Mouse (Mus musculus): ENCODE measurements around the gene Cyb5d1.
A peak's percentile ranks its signal among the peaks of the same experiment; 100 is the strongest.

Gene Cyb5d1

GRCm38 (mm10) chr11:69416921-69417448 lies 21.6 kb upstream of the Cyb5d1 start:
- ATAC-seq (ENCODE audit: insufficient number of reproducible peaks, low FRiP score, low TSS enrichment) = no peak

DNA sequence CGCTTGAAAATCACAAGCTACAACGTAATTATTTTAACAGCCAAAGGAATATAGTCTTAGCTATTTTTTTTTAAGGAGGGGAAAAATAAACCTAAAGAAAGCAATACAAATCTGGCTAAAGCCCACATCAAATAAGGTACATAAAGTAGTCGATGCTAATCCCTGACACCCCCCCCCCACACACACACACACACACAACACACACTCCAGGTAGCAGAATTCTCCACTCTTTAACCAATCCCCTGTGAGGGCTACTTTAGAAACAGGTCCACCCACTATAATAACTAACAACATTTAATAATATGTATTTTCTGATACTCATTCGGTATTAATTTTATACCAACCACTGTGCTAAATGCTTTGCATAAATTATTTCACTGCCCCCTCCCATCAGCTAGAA lies 21.1 kb upstream of the Cyb5d1 start:
- no peak for ATAC-seq (ENCODE audit: insufficient number of reproducible peaks, low FRiP score, low TSS enrichment)

- no peak for ATAC-seq (ENCODE audit: insufficient number of reproducible peaks, low FRiP score, low TSS enrichment)
These were observed 20.4 kb upstream of the Cyb5d1 start for GRCm38 (mm10) chr11:69415668-69416451.

DNA sequence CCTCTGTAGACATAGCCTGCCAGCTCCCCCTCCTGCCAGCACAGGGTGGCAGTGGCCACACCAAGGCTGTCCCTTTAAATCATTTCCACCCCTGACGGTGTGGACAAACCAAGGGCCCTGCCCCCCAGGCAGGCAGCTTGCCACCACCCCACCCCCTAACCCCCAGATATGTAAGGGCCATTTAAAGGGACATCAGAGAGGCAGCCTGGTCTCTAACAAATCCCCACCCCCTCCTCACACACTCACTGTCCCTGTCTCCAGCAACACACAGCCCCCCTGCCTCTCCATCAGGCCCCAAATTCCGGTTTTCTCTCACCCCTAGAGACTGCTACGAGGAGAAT lies 19.9 kb upstream of the Cyb5d1 start:
- no peak for ATAC-seq (ENCODE audit: insufficient number of reproducible peaks, low FRiP score, low TSS enrichment)

DNA sequence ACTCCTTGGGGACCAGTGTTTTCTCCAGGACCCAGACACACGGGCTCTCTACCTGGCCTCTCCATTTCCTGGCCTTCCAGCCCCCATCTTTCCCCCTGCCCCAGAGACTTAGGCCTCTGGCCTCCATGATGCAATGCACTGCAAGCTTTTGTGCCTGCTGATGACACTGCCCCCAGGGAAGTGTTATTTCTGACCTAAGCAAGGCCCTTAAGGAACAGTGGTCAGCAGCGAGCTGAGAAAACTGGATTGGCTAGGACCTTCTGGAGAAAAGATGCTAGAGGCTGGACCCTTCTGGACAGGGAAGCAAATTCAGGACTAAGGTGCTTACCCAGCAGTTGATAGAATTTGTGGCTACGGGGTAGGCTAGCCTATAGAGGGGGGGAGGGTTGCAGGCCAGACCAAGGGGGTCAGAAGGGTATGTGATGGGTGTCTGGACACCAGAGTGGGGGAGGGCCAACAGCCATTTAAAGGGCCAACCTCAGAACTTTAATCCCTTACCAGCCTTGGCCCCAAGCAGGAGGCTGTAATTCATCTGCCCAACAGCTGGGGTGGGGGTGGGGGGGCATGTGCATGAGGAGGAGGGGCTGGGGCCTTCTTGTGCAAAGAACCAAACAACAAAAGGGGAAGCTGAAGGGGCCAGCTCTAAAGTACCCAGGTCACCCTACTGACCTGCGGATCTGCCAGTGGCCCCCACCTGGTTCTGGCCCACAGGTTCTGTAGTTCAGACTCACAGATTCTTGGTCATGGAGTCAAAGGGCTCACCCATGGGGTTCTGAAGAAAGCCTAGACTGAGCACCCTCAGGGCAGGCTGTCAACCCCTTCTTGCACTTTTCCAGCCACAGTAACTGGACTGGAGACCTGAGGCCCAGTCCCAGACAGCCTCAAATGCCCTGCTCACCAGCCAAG lies 19.2 kb upstream of the Cyb5d1 start:
- no peak for ATAC-seq (ENCODE audit: insufficient number of reproducible peaks, low FRiP score, low TSS enrichment)

GRCm38 (mm10) chr11:69413221-69414181 lies 18.1 kb upstream of the Cyb5d1 start, which contains the start of gene Kdm6b:
Kdm6b (minus strand) TSS chr11:69413675.
- ATAC-seq (ENCODE audit: insufficient number of reproducible peaks, low FRiP score, low TSS enrichment) = no peak

GRCm38 (mm10) chr11:69412548-69412947 lies 17.1 kb upstream of the Cyb5d1 start:
- ATAC-seq (ENCODE audit: insufficient number of reproducible peaks, low FRiP score, low TSS enrichment) = no peak

GRCm38 (mm10) chr11:69411538-69412203 lies 16.2 kb upstream of the Cyb5d1 start:
- no peak for ATAC-seq (ENCODE audit: insufficient number of reproducible peaks, low FRiP score, low TSS enrichment)

GRCm38 (mm10) chr11:69411073-69411535 lies 15.7 kb upstream of the Cyb5d1 start:
- ATAC-seq (ENCODE audit: insufficient number of reproducible peaks, low FRiP score, low TSS enrichment) = 0 out of 2 replicates have a peak, but pooled peaks have one; percentile 3

DNA sequence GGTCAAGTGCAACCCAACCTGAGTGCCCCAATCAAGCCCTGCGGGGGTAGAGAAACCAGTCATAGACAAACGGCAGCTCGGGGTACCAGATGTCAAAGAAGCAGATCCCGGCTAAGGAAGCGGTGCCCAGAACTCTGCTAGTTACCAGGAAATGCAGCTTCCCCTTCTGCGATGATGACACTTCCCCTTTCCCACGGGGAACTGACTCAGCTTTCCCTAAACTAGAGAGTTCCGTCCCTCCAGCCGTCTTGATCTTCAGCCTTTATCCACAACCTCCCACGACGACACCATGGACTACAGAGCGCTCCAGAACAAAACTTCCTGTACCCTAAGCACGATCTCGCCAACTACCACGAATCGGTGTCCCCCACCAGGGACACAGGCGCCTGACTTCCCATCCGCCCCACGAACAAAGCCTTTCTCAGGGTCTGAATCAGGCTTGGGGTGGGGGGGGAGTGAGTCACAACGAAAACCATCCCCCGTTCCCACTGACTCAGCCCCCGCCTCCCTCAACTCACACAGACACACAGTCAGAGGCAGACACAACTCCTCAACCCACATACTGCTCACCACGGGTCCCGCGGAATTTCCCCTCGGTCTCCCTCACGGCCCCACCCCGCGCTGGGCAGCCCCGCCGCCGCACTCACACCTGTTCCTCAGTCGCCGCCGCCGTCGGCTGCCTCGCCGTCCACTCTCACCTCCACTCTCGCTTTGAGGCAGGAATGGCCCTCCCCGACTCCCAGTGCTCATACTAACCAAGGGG lies 15.1 kb upstream of the Cyb5d1 start:
- no peak for ATAC-seq (ENCODE audit: insufficient number of reproducible peaks, low FRiP score, low TSS enrichment)

DNA sequence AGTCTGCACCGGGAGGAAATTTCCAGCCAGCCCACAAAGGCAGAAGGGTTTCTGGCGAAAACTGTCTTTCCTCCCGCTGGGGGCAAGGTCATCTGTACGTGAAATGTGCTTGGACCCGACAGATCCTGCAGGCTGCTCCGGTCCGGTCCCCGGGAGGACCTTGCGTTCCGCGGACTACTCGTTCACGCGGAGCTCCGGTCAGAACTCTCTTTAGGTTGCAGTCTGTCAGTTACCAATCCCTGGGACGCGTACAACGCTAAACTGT lies 14.5 kb upstream of the Cyb5d1 start:
- ATAC-seq (ENCODE audit: insufficient number of reproducible peaks, low FRiP score, low TSS enrichment) = no peak

DNA sequence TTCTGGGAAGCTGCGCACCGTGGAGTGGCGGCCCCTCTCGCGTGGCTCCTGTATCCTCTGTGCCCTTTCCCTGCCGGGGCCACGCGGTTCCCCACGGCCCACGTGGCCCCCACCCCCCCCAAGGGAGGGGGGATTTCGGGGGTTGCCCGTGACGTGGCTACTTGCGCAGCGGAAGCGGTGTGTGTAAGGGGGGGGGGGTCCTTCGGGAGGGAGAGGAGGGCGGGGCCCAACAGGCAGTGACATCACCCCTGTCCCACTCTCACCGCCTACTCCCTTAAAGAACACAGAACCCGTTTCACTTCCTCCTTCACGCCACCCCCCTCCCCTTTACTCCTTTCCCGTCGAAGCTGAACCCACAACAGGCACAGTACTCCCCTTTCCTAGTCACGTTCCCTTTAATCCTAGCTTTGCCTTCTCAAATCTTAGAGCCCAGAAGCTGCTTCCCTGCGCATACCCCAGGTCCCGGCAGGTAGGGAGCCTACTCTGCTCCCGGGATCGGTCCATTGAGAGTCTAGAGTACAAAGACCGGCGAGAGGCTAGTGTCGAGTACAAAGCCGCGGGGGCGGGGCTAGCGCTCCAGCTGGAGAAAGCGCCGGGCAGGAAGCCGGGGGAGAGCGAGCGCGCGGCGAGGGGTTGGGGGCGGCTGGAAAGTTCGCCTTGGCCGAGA lies 14.1 kb upstream of the Cyb5d1 start:
- no peak for ATAC-seq (ENCODE audit: insufficient number of reproducible peaks, low FRiP score, low TSS enrichment)

DNA sequence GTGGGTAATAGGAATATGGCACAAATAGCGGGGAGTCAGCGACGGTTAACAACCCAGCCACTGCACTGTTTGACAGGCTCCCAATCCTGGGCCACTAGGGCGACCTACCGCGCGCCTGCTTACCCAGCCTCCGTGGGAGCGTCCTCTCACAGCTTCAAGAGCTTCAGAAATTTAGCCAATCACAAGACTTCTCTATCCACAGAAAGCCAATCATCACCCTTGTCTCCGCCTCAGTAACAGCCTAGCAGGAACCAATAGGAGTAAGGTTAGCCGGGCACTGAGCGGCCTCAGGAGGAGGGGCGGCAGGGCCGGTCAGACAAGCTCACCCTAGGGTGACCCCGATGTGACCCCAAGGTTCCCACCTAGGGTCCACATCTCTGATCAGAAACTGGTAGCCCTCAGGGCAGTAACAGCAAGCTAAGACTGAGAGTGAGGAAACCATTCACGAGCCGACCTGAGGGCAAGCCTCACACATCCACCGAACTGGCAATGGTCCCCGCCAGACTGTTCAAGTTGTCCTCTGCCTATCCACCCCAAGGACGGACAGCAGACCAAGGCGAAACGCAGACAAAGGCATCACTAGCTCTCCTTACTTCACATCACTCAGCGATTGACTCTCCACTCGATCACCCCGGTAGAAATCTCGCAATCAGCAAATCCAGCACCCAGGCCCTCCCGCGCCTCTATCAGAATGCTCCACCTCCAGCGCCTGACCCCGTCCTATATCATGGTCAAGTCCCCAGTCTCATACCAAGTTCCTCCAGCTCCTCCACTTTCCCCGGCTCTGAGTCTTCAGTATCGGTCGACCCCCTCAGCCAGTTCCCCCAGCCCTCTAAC lies 13.3 kb upstream of the Cyb5d1 start:
- ATAC-seq (ENCODE audit: insufficient number of reproducible peaks, low FRiP score, low TSS enrichment) = peak; percentile 77

- no peak for ATAC-seq (ENCODE audit: insufficient number of reproducible peaks, low FRiP score, low TSS enrichment)
These were observed 12.2 kb upstream of the Cyb5d1 start for GRCm38 (mm10) chr11:69407724-69408004.

DNA sequence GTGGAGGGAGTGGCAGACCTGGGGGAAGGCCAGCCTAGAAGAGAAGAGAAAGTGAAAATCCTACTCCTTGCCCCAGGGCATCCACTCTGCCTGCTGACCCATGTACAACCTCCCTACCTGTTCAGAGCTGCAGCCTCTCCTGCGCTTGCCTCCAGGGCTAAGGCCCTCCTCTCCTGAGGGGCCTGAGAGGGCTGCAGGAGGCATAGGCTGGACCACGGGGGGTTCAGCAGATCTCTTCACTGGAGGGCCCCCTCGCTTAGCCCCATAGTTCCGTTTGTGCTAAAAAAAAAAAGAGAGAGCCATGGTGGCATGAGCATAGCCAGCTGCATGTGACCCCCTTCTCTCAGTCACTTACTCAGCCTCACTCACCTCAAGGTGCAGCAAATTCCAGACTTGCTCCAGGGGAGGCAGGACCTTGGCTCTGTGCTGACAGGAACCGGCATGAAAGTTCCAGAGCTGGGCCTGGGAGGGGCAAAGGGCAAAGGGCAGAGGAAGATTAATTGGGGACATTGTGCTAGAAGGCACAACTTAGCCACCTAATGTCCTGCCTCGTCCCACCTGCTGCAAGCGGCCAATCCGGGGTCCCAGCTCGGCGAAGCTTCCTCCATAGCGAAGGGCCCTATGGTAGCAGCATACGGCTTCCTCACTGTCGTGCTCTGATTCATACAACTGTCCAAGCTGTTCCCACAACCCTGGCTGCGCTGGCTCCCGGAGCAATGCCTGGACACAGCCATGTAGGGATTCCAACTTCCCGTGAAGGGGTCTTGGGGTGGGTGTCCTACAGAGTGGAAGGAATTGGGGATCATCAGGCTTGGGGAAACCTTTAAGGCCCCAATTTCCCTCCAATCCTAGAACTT lies 11.7 kb upstream of the Cyb5d1 start:
- ATAC-seq (ENCODE audit: insufficient number of reproducible peaks, low FRiP score, low TSS enrichment) = no peak

DNA sequence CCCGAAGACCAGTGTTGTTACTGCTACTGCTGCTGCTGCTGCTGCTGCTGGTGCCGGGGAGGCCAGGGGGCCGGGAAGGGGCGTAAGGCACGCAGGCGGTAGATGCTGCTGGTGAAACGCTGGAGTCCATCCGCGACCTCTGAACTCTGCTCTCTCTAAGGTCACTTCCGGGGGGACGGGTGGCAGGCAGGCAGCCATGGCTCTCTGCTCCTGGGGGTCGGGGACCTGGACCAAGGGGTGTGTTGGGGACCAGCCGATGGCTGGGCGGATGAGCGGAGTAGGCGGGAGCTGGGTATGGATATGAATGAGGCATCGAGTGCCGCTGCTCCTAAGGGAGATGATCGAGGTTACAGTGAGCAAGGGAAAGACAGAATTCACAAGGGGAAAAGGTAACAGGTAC lies 10.9 kb upstream of the Cyb5d1 start:
- ATAC-seq (ENCODE audit: insufficient number of reproducible peaks, low FRiP score, low TSS enrichment) = no peak
